Mouse (Mus musculus) thymus, adult 18-20 months (tissue): ENCODE results near the gene Adrb1.
"Not testable (repeated sequence)": the region's sequence is repeated elsewhere in the genome, so short reads cannot be mapped to it uniquely, and the experiment has no call there.

Experiments used
- DNase-seq, 2 experiments: peaks; one replicate each; pipeline ENCODE4 v3.0.0; 2022; ENCODE audit warnings: mixed read lengths in 2 of 2

Gene Adrb1

DNA sequence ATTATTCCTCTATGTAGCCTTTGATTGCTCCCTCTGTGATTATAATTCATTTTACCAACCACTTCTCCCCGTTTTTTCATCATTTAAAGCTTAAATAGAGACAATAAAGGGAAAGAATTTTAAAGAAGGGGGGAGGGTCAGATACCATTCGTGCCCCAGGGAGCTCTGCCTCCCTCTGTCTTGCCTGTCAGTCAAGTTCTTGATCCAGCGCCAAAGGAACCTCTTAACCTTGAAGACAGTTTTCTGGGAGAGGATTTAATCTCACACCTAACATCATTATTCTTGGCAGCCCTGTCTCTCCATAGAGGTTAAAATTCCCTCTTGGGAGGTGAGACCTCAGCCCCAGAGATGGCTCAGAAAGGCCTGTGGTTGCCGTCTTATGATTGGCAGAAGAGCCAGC, 28.7 kb downstream of the Adrb1 start:
- DNase-seq, result no peak

DNA sequence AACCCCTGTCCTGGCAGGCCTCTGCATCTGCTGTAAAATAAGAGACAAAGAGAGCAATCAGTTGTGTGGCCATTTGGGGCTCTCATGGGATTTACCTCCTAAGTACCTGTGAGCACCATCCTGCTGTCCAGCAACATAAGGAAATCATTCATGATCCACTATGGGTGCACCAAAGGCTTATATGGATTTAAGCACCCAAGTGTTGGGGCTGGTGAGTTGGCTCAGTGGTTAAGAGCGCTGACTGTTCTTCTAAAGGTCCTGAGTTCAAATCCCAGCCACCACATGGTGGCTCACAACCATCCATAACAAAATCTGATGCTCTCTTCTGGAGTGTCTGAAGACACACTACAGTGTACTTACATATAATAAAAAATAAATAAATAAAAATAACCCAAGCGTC, 32.5 kb downstream of the Adrb1 start:
- DNase-seq, result not testable (repeated sequence)

DNA sequence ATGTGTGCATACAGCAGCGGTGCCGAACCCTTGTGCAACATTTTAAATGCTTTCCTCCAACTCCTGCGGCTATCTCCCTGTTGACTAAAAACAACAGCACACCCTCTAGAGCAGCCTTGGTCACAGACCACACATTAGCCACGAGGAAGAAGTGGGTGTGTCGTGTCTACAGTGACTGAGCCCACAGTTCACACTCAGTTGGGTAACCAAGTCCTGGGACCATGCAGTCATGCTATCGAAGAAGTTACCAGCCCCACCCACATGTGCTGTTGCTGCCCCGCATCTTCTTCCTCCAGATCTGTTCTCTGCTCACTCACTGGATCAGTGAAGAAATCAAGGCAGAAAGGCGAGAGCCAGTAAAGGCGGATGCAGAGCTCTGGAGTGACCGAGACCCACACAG, 34.4 kb downstream of the Adrb1 start:
- DNase-seq, result no peak

DNA sequence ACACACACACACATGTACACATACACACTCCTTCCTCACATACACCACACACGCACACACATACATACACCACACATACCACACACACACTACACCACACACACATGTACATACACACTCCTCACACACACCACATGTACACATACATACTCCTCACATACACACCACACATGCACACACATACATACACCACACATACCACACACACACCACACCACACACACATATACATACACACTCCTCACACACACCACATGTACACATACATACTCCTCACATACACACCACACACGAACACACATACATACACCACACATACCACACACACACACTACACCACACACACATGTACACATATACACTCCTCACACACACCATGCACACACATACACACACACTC, 36.3 kb downstream of the Adrb1 start:
- DNase-seq, result no peak

DNA sequence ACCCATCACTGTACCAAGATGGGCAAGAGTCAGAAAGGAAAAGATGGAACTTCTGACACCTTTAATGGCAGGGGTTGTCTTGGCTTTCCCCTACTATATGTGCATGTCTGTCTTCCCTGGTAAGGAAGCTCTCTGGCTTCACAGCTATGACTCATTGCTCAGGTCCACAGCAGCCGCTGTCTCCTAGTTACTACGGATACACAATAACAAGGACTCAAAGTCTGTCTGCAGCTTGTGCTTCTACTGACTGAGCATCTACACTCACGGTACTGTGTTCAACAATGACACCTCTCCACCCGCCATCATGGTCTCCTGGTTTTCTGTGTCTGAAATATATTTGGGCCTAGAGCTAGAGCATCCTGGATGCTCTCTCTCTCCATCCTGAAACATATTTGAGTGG, 37.7 kb downstream of the Adrb1 start:
- no peak for DNase-seq

DNA sequence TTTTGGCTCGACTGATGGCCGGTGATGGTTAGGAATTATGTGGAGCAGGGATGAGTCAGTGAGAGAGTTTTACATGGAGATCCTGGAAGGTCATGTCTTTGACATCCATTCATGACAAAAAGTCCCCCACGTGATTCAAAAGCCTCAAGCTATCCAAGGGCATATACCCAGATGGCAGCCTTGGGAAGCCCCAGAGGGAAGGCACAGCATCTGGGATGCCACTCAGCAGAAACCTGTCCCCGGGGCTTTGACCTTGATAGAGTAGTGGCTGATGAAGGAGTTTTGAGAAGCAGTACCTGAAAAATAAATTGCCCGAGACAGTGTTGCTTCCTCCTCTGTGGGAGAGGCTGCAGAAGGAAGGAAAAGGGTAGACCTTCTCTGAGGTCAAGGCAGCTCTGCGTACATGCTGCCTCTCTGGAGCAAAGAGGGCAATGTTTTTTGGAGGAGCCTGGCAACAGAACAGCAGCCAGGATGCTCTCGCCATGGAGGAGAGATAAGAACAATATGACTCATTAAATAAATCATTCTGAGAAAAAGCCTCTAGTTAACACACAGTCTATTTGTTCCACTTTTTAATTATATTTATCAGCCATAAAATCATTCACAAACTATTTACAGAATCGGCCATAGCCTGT, 38.4 kb downstream of the Adrb1 start:
- DNase-seq, result no peak

DNA sequence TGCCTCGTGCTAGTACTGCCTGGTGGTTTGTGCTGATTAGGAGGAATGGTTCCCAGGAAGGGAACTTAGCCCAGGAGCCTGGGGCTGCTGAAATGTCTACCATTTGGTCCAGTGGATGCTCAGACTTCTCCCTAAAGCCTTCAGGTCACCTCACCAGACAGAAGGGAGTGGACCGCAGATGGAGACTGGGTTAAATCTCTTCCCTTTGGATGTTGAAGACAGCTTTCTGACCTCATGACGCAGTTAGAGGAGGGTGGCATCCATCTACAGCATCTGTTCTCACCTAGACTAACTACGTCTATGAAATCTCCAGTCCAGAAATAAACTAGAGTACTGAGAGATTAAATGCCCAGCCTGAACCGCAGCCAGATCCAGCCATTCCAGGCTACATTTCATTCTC, 39.1 kb downstream of the Adrb1 start:
- no peak for DNase-seq

DNA sequence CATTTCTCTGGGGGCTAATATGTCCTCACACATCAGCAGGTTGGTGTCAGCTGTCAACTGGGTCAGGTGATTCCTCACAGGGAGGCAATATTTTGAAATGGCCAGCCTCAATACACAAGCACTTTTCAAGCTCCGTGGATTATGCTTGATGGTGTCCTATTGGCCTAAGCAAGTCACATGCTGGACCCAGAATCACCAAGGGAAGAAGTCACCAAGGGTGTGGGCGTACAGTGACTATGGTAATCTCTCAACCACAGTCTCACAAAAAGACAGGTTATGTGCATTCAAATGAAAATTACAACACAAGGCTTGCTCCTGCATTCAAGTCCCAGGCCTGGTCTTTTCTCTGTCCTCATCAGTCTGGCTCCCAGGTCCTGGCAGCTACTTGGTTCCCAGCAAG, 39.7 kb downstream of the Adrb1 start:
- no peak for DNase-seq

DNA sequence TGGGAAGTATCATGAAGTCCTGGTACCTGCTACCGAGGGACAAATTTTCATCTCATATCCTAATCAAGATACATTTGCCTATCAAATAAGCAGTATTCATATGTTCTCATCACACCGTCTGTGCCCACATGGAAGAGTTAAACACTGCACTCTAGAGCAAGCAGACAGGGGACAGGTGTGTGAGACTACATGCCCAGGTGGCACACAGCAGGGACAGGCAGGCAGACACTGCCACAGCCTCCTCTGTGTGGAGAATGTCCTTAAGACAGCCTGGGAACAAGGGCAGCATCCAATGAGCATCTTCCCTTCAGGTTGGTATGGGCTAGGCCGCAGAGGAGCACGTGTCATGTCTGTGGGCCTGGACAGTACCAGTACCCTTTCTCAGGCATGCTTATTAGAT, 40.7 kb downstream of the Adrb1 start:
- DNase-seq, result no peak

DNA sequence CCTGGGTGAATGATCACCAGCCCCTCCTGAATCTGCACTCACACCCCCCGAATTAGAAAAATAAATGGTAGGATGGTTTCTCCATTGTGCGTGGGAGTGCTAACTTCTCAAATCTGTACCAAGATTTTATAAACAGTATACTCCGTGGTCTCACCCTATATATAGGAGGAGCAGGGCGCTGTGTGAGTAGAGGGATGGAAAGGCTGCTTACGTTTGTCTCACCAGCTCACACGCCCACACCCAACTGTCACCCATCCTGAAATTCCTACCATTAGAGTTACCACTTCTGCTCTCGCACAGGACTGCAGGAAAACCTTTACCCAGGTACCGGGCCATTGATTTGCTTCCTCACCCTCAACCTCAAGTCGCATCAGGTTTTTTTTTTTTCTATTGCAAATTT, 47.0 kb downstream of the Adrb1 start:
- DNase-seq, result no peak

DNA sequence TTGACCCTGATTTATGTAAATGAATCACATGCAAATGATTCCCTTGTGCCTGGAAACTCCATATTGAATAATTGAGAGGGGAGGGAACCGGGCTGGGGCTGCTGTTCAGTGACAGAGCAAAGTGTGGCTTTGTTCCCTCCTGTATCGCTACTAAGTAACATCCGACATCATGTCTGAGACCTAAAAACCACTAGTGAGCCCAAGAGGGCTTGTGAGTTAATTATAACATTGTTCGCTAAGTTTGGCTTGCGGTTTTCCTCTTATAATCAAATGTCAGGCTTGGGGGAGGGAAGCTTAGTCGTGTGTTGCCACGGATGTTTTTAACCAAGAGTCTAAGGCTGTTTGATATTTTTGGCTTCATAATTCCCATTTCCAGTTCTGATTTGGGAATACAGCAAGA, 50.2 kb downstream of the Adrb1 start:
- no peak for DNase-seq

DNA sequence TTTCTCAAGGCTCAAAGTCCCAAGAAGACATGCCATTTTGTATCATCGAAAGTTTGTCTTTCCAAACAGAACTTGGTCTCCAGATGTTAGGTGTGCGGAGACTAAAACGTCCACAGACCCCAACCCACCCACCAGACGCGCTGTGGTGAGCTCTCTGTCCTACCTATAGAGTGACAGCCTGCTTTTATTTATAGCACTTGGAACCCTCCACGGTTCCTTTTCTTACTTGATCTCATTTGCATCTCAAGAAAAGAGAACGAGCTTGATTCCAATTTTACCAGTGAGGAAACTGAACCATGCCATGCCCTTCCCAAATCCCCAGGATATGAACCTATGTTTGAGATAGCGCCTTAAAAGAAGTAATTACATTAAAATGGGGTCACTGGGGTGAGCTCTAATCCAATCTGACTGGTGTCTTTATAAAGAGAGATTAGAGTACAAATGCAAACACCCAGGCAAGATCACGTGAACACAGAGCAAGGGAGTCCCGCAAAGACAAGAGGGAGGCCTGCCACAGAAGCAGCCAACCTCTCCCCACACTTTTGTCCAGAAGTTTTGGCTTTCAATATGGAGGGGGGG, 51.5 kb downstream of the Adrb1 start:
- no peak for DNase-seq

DNA sequence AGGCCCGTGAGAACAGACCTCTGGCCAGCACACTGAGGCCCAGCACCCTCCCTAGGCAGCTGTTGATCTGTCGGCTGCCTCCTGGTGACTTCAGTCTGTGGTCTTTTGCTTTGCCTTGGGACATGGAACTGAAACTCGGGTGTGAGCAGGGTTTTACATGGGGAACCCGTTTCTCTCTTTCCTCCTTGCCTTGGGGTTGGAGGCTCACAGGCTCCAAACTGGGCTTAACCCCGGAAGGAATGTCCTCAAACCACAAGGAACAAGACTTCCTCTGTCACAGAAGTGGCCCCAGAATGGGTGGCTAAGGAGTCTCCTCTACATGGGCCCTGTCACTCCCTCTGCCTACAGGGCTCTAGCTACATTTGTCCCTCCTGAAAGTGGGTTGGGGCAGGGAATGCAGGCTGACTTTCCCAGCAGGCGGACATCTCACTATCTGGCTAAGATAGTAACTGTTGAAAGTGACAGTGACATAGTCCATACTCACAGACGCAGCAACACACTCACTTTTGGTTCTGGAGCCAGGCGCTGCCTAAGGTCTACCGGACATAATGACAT, 52.5 kb downstream of the Adrb1 start:
- DNase-seq, result no peak

DNA sequence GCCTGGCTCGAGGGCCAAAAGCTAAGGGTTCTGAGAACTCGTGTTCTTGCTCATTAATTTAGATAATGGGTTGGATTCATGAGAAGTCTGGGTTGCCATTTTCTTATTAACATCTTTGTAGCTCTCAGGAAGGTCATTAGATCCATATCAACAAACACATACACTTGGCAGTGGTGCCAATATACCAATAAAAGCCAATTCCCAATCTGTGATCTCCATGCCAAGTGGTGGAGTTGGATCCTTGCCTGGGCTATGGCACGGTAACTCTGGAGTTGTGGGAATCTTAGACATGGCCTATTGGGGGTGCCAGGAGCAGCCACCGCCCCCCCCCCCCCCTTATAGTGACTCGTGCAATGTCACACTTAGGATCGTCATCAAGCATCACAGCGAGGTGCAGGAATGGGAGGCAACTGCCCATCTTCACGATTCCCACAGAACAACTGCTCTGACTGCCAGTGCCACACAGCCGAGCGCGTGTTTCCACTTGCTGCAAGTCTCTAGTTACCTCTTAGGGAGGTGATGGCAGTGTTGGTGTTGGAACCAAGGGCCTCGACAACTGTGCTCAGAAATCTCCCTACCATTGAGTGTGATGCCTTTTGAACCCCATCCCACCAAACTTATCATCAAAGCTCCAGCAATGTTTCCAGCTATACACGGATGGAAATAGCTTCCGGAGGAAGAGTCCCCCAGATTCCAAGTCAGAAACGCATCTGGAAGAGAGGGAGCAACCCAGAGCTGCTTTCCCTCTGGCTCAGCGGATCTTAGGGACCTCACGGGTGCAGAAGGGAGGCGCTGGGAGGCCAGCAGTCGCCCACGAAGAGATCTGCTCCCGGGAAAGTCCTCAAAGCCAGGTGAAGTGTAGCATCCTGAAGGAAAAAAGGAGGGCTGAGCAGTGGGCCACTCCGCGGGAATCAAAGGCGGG, 53.2 kb downstream of the Adrb1 start:
- no peak for DNase-seq

DNA sequence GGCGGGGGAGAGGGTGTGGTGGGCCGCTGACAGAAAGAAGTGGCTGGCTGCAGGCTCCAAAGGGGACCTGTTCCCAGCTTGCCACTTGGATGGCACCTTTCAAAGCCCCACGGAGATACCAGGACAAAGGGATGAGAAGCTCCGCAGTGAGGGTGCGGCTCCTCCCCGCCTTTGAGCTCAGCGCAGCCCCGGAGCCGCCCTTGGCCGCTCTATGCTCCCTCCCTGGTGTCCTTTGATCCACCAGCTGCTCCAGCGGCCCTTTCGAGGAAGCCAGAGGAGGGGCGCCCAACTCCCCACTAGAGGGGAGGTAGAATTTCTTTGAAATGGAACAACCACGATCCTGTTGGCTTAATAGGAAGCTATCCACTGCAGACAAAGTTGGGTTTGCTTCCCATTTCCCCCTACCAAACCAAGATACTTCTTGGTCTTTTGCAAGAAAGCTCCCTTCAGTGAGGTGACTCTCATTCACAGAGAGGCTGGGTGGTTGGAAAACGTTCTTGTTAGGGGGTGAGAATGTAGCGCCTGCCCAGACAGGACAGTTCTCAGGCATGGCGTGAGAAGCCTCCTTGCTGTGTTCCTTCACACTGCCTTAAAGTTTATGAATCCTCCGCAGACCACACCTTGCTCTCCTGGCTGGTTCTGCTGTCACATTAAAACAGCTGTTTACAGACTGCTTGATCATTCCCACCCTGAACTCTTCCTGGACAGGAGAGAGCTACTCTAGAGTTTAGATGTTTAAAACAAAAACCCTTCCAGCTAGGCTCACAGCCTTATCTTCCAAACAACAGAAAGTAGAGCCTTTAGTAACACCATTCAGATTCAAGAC, 54.1 kb downstream of the Adrb1 start:
- DNase-seq, result no peak

DNA sequence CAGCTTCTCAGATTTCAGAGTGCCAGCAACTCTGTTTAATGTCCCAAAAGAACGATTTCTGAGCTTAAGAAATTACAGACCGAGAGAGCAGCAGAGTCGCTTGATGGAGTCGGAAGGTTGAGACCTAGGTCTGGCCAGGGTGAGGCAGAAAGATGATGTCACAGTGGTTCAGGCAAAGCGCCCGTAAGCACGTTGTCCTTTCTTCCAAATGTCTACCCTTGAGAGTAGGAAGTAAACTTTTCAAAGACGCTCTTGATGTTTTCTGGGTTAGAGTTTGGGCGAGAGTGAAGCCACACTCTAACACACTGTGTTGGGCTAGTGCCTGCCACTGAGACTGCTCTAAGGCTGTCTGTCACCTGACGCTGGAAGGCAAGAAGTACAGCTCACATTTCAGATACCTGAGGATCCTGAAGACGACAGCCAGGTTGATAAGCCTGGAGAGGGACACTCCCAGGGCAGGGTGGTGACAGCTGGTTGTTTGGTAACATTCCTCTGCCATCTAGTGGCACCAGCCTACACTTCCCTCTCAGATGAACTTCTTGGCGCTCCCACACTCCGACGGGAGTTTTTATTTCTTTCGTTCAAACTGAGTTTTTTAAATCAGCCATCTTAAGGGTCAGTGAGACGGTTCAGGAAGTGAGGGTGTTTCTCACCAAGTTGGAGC, 54.9 kb downstream of the Adrb1 start:
- DNase-seq, result no peak

DNA sequence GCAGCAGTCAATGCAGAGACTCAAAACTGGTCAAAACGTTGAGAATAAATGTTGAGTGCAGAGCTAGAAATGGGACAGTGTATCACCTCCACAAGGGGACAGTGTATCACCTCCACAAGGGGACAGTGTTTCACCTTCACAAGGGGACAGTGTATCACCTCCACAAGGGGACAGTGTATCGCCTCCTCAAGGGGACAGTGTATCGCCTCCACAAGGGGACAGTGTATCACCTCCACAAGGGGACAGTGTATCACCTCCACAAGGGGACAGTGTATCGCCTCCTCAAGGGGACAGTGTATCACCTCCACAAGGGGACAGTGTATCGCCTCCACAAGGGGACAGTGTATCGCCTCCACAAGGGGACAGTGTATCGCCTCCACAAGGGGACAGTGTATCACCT, 56.5 kb downstream of the Adrb1 start:
- DNase-seq, result not testable (repeated sequence)
